Mouse (Mus musculus): ENCODE measurements around the gene Ralgps2. TPM values are rescaled to one million over a fixed set of nuclear protein-coding genes. Genes with fewer than 3 reads are reported as not detected.

Ralgps2 gene
- polyA plus RNA-seq, 1 experiment, result 52.1 TPM

GRCm38 (mm10) chr1:156921290-156921994, 18.0 kb downstream of the Ralgps2 start:
- no peak for DNase-seq (ENCODE audit: low read depth)
- TF ChIP-seq CTCF (IDR thresholded peaks at IDR 0.05; ENCODE audit: borderline replicate concordance, extremely low read depth, insufficient read depth, insufficient read length), result no peak
- TF ChIP-seq POLR2A (IDR thresholded peaks at IDR 0.05; ENCODE audit: borderline replicate concordance, extremely low read depth, insufficient read depth, insufficient read length, poor library complexity, severe bottlenecking), result no peak

GRCm38 (mm10) chr1:156917460-156917859, 22.0 kb downstream of the Ralgps2 start:
- peak; percentile 51; the same call in 1 of the 2 replicates for TF ChIP-seq CTCF (IDR thresholded peaks at IDR 0.05; ENCODE audit: borderline replicate concordance, extremely low read depth, insufficient read depth, insufficient read length)
- TF ChIP-seq POLR2A (IDR thresholded peaks at IDR 0.05; ENCODE audit: borderline replicate concordance, extremely low read depth, insufficient read depth, insufficient read length, poor library complexity, severe bottlenecking), result no peak
- DNase-seq (ENCODE audit: low read depth), result peak; percentile 93

GRCm38 (mm10) chr1:156916361-156916760, 23.1 kb downstream of the Ralgps2 start:
- no peak for TF ChIP-seq CTCF (IDR thresholded peaks at IDR 0.05; ENCODE audit: borderline replicate concordance, extremely low read depth, insufficient read depth, insufficient read length)
- TF ChIP-seq POLR2A (IDR thresholded peaks at IDR 0.05; ENCODE audit: borderline replicate concordance, extremely low read depth, insufficient read depth, insufficient read length, poor library complexity, severe bottlenecking), result no peak
- no peak for DNase-seq (ENCODE audit: low read depth)

- no peak for DNase-seq (ENCODE audit: low read depth)
- TF ChIP-seq POLR2A (IDR thresholded peaks at IDR 0.05; ENCODE audit: borderline replicate concordance, extremely low read depth, insufficient read depth, insufficient read length, poor library complexity, severe bottlenecking) (no peak), CTCF (IDR thresholded peaks at IDR 0.05; ENCODE audit: borderline replicate concordance, extremely low read depth, insufficient read depth, insufficient read length) (no peak)
Observed at GRCm38 (mm10) chr1:156914942-156915341, 24.5 kb downstream of the Ralgps2 start.

- DNase-seq (ENCODE audit: low read depth), result no peak
- no peak for TF ChIP-seq POLR2A (IDR thresholded peaks at IDR 0.05; ENCODE audit: borderline replicate concordance, extremely low read depth, insufficient read depth, insufficient read length, poor library complexity, severe bottlenecking)
- TF ChIP-seq CTCF (IDR thresholded peaks at IDR 0.05; ENCODE audit: borderline replicate concordance, extremely low read depth, insufficient read depth, insufficient read length), result no peak
Observed at GRCm38 (mm10) chr1:156913190-156913589, 26.2 kb downstream of the Ralgps2 start.

- DNase-seq (ENCODE audit: low read depth), result no peak
- TF ChIP-seq CTCF (IDR thresholded peaks at IDR 0.05; ENCODE audit: borderline replicate concordance, extremely low read depth, insufficient read depth, insufficient read length), result no peak
- TF ChIP-seq POLR2A (IDR thresholded peaks at IDR 0.05; ENCODE audit: borderline replicate concordance, extremely low read depth, insufficient read depth, insufficient read length, poor library complexity, severe bottlenecking), result no peak
Observed at GRCm38 (mm10) chr1:156910948-156911347, 28.5 kb downstream of the Ralgps2 start.

- TF ChIP-seq POLR2A (IDR thresholded peaks at IDR 0.05; ENCODE audit: borderline replicate concordance, extremely low read depth, insufficient read depth, insufficient read length, poor library complexity, severe bottlenecking), result no peak
- TF ChIP-seq CTCF (IDR thresholded peaks at IDR 0.05; ENCODE audit: borderline replicate concordance, extremely low read depth, insufficient read depth, insufficient read length), result no peak
- no peak for DNase-seq (ENCODE audit: low read depth)
Observed at GRCm38 (mm10) chr1:156909866-156910265, 29.6 kb downstream of the Ralgps2 start.

- no peak for DNase-seq (ENCODE audit: low read depth)
- TF ChIP-seq POLR2A (IDR thresholded peaks at IDR 0.05; ENCODE audit: borderline replicate concordance, extremely low read depth, insufficient read depth, insufficient read length, poor library complexity, severe bottlenecking) (no peak), CTCF (IDR thresholded peaks at IDR 0.05; ENCODE audit: borderline replicate concordance, extremely low read depth, insufficient read depth, insufficient read length) (no peak)
Observed at GRCm38 (mm10) chr1:156909265-156909664, 30.2 kb downstream of the Ralgps2 start.

- TF ChIP-seq POLR2A (IDR thresholded peaks at IDR 0.05; ENCODE audit: borderline replicate concordance, extremely low read depth, insufficient read depth, insufficient read length, poor library complexity, severe bottlenecking) (no peak), CTCF (IDR thresholded peaks at IDR 0.05; ENCODE audit: borderline replicate concordance, extremely low read depth, insufficient read depth, insufficient read length) (no peak)
Observed at GRCm38 (mm10) chr1:156905660-156906059, 33.8 kb downstream of the Ralgps2 start.

GRCm38 (mm10) chr1:156903899-156904298, 35.5 kb downstream of the Ralgps2 start:
- no peak for DNase-seq (ENCODE audit: low read depth)
- no peak for TF ChIP-seq CTCF (IDR thresholded peaks at IDR 0.05; ENCODE audit: borderline replicate concordance, extremely low read depth, insufficient read depth, insufficient read length)
- TF ChIP-seq POLR2A (IDR thresholded peaks at IDR 0.05; ENCODE audit: borderline replicate concordance, extremely low read depth, insufficient read depth, insufficient read length, poor library complexity, severe bottlenecking), result no peak

More at GRCm38 (mm10) chr1:156905660-156906059, 33.8 kb downstream of the Ralgps2 start:
- no peak for DNase-seq (ENCODE audit: low read depth)

- DNase-seq (ENCODE audit: low read depth), result peak; percentile 33
Observed at GRCm38 (mm10) chr1:156901689-156902088, 37.7 kb downstream of the Ralgps2 start.

GRCm38 (mm10) chr1:156891561-156891960, 47.9 kb downstream of the Ralgps2 start:
- TF ChIP-seq POLR2A (IDR thresholded peaks at IDR 0.05; ENCODE audit: borderline replicate concordance, extremely low read depth, insufficient read depth, insufficient read length, poor library complexity, severe bottlenecking) (no peak), CTCF (IDR thresholded peaks at IDR 0.05; ENCODE audit: borderline replicate concordance, extremely low read depth, insufficient read depth, insufficient read length) (no peak; the same call in 1 of the 2 replicates)
- no peak for DNase-seq (ENCODE audit: low read depth)

More at GRCm38 (mm10) chr1:156901689-156902088, 37.7 kb downstream of the Ralgps2 start:
- no peak for TF ChIP-seq CTCF (IDR thresholded peaks at IDR 0.05; ENCODE audit: borderline replicate concordance, extremely low read depth, insufficient read depth, insufficient read length)
- no peak for TF ChIP-seq POLR2A (IDR thresholded peaks at IDR 0.05; ENCODE audit: borderline replicate concordance, extremely low read depth, insufficient read depth, insufficient read length, poor library complexity, severe bottlenecking)

All from brain, embryonic 14.5 days (tissue).